Mouse (Mus musculus) lung, postnatal 4 days (tissue): ENCODE measurements at regions not wholly inside any gene's neighbourhood (a gene's known extent, or its start where the extent isn't known, plus 50 kb on each side); places are given as distances from the start of the nearest gene placed in this dataset.

ENCODE experiments used
- DNase-seq, 2 experiments: peaks; one replicate each; pipeline ENCODE4 v3.0.0; 2021

DNA sequence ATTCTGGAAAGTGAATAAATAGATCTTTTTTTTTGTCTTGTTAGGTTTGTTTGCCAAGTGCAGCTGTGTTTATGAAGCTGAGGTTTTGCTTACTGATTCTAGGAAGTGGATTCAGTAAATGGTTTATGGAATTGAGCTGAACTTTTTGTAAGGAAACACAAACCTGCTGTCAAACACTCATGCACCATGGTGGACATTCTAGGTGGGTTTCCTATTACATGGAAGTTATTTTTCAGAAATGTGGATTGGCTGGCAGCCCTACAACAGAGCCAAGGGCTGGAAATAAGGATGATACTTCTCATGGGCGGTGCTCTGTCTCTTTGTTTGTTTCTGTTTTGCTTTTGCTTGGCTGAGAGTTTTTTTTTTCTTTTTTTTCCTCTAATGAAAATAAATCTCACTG is 508.5 kb upstream of the Kif2a start:
- peak; percentile 15 to 35 for DNase-seq

DNA sequence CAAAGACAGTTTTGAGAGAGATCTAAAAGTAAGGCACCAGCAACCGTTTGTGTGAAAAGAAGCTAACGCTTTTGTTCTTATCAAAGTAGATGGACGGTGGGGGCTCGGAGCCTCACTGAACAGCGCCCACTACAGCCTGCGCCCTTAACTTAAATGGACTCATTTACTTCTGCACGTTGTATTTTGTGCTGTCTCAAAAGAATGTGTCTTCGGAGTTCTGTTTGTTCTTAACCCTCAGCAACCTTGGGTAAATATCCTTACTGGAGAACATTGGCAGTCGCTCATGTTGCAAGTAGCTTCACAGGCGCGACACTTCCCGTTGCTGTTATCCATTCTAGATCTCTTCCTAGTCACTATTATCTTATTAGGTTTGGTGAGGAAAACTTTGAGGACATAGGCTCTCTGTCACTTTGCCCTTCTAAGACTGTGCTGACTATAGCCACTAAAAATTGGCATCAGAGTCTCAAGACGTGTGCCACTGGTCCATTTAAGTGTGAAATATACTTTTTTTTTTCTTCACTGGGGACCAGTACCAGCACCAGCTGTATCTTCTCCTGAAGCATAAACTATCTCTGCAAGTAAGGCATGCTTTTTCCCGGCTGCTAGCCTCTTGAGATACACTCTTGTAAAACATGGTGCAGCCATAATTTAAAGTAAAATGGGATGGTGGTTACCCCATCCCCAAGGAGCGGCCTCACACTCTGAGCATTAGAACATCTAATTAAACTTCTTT is 507.0 kb upstream of the Kif2a start:
- DNase-seq, result peak; percentile 33 to 57

DNA sequence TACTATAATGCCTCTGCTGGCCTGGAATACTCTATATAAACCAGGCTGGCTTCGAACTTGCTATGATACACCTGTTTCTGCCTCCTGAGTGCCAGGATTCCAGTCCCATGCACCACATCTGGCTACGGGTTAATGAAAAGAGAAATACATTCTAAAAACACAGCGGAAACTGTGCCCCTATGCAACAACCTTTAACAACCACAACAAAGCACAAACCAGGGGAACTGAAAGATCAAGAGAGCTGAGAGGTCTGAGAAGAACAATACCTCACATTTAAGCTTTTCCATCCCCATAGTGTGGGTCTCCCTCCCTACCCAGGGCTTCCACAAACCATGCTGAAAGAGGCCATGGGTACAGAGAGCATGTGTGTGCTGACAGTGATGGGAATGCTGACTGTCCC is 501.0 kb upstream of the Kif2a start:
- no peak for DNase-seq

DNA sequence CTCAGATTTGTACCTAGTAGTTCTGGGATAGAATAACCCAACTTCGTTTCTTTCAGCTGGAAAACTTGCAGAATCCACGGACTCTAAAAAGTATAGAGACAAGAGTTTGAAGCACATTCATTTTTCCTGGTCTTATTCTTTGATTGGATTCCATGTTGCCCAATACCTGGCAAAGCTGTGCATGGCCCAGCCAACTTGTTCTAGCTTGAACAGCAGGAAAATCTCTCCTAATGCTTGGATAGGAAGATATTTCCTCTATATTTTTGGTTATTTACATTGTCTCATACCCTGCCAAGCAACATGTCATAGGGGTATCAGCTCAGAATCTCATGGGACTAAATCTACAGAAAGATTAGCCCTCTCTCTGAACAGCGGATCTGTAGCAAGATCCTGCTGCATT is 492.3 kb upstream of the Kif2a start:
- peak in 1 of 2 experiments; percentile 47 for DNase-seq

GRCm38 (mm10) chr13:107513274-107514146 is 491.6 kb upstream of the Kif2a start:
- no peak for DNase-seq

DNA sequence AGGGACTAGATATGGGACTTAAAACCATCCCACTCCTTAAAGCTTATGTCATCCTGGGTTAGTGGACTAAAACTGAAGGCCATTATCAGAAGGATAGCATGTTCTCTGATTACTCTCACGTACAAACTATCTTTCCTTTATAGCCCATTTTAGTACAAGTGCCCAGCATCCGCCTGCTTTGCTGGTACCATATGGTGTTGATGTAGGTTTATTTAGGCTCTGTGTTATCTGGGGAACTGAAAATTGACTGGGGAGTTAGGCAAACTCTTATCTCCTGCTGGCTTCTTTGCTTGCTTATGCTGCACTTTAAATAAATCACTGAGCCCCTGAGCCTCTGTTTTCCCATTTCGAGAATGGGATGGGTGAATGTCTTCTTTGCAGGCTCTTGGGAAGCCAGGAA is 485.4 kb upstream of the Kif2a start:
- no peak for DNase-seq

DNA sequence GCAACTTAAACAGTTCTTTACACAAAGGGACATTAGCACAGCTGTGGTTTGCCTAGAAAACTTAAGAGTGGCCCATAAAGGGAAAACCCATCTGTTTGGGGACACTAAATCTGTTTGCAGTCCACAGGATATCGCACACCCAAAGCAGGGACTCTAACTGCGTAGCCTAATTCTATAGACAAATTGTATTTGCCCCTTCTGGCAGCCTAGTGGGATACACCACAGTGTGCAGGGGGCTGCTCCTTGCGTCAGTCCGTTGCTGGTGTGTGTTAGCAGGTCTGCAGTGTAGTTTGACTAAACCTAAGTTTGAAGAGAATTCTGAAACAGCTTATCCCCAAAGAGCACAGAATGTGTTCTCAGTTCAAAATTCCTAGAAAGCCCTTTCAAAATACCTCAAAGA is 484.9 kb upstream of the Kif2a start:
- DNase-seq, result no peak

GRCm38 (mm10) chr13:107505318-107505717 is 483.4 kb upstream of the Kif2a start:
- no peak for DNase-seq

GRCm38 (mm10) chr13:107502261-107502660 is 480.3 kb upstream of the Kif2a start:
- DNase-seq, result no peak

DNA sequence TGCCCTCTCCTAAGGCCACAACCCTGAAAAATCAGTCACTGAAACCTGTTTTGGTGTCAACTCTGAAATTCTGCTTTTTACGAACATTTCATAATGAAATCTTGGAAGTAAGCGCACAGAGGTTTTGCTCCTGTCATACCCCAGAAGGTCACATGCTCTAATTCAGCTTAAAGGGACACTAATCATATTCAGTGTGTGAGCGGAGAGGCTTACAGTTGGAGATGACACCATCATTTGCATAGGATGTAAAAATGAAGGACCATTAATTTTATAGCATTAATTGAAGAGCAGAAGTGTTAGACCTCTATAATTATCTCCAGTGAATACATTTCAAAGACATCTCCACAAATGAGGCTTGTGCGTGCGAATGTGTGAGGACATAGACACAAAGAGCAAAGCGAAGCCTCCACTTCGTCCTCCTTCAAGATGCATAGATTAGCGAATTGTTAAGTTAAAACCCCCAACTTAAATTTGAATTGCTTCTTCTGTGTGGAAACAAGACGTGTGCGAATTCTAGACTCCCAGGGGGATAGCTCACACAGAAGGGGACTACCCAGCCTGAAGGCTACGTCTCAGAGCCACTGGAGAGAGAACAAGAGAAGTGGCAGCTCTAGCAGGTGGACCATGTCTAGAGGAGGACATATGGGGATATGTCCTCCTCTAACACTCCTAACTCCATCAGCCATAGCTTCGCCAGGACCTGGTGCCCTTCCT is 479.0 kb upstream of the Kif2a start:
- no peak for DNase-seq

GRCm38 (mm10) chr13:107499296-107499695 is 477.4 kb upstream of the Kif2a start:
- peak in 1 of 2 experiments; percentile 7 for DNase-seq

GRCm38 (mm10) chr13:107495161-107495732 is 473.3 kb upstream of the Kif2a start:
- DNase-seq, result peak; percentile 47 to 59

DNA sequence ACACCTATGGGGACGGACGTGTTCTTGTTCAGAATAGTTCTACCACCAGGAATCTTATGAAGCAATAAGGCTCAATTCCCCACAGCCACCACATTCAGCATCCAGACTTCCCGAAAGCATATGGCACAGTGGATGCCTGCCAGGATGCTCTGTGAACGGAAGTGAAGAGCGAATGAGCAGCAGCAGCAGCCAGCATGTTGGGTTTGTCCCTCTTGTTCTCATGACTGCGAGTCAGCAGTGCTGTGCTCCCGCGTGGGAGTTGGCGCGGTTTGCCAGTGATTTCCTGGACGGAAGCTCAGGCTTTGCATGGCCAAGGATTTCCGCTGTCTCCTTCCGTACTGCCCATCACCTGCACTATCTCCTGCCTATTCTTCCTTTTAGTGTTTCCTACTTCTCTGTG is 471.8 kb upstream of the Kif2a start:
- peak; percentile 72 to 89 for DNase-seq

DNA sequence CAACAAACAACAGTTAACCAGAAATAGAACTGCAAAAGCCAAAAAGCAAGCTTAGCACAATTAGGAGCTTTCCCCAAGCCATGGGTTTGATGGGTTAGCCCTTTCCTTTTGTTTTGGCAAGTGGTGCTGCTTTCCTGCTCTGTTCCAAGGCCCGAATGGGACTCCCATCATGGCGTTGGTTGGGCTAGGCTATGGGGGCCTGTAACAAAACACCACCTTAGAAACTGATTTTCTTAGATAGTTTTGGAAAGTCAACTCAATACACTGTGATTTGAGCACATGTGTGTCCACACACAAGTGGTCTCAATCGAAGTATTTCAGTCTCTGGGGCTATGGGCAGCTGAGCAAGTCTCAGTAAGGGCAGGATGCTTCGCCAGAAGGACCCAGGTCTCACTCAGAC is 470.5 kb upstream of the Kif2a start:
- DNase-seq, result no peak

- DNase-seq, result no peak
Observed at GRCm38 (mm10) chr13:107491423-107491822, 469.5 kb upstream of the Kif2a start.

GRCm38 (mm10) chr13:107485400-107486017 is 463.6 kb upstream of the Kif2a start:
- DNase-seq, result peak; percentile 15 to 37

DNA sequence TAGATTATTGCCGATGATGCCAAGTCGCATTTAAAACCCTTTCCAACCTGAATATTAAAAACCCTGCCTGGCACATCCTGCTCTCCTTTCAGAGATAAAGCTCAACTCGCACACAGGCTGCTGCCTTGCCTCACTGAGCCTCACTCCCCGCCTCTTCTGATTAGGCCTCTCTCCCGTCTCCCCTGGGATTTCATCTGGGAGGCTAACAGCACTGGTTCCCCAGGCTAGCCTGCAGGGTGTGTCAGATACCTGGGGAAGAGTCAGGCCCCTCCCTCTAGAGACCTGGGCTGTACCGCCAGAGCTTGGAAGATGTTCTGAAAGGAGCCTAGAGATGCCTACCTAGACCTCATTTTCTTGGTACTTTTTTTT is 462.7 kb upstream of the Kif2a start:
- no peak for DNase-seq

- DNase-seq, result no peak
Observed at GRCm38 (mm10) chr13:107483967-107484629, 462.2 kb upstream of the Kif2a start.

- no peak for DNase-seq
Observed at GRCm38 (mm10) chr13:107475166-107475565, 453.2 kb upstream of the Kif2a start.

- DNase-seq, result peak; percentile 57 to 74
Observed at GRCm38 (mm10) chr13:107469491-107470276, 447.8 kb upstream of the Kif2a start.

GRCm38 (mm10) chr13:107462791-107463190 is 440.9 kb upstream of the Kif2a start:
- DNase-seq, result no peak
